Mouse (Mus musculus) brain, embryonic 14.5 days (tissue): ENCODE measurements around the gene Mcoln1. TPM values are rescaled to one million over a fixed set of nuclear protein-coding genes. Genes with fewer than 3 reads are reported as not detected.

Experiments
- DNase-seq: peaks from one replicate; pipeline ENCODE4 v3.0.0-alpha.2; 2011; ENCODE audit warnings: low read depth
- CTCF ChIP-seq: fragments of 200-500 bp; IDR thresholded peaks from 2 replicates; pipeline ENCODE4 v1.5.1; 2012; ENCODE audit warnings: inconsistent platforms, mild to moderate bottlenecking, moderate library complexity, borderline replicate concordance; ENCODE audit not compliant: insufficient read depth, insufficient read length; ENCODE audit errors: extremely low read depth
- POLR2A ChIP-seq: fragments of 200-500 bp; IDR thresholded peaks from 2 replicates; pipeline ENCODE4 v1.6.1; 2012; ENCODE audit warnings: mild to moderate bottlenecking, inconsistent platforms, borderline replicate concordance; ENCODE audit not compliant: poor library complexity, insufficient read depth, insufficient read length, severe bottlenecking; ENCODE audit errors: extremely low read depth
- polyA plus RNA-seq: library from polyadenylated mRNA; depleted of rRNA; stranded (reverse); fragments of >200 nt; gene quantifications from 2 replicates; pipeline ENCODE4 v1.2.3, GENCODE M21; 2012

Mcoln1 gene
- polyA plus RNA-seq, 1 experiment, result 230 TPM

- TF ChIP-seq CTCF (no peak), POLR2A (no peak)
- peak; percentile 5 for DNase-seq
Measured at GRCm38 (mm10) chr8:3514681-3515247, 14.5 kb downstream of the Mcoln1 start.

DNA sequence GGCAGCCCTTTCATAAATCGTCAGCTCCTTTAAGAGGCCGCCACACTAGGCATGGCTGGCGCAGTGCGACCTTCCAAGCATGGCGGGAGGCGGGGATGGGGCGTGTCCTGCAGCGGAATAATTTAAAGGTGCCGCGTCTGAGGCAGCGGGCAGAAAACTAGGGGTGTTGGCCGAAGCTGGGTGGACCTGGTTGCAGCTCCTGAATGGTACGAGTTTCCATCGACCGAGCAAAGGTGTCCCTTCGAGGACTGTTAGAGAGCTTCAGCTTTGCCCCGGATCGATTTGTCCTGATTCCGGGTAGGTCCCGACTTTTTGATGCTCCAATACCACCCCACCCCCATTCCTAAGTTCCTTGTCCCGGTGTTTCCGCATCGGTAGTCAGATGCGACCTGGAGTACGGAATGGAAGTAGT, 15.0 kb downstream of the Mcoln1 start, which contains the start of gene Pnpla6:
Pnpla6 (plus strand) TSS at position 125 of the 412 bp plus-strand sequence.
- DNase-seq, result peak; percentile 94
- TF ChIP-seq POLR2A, result peak; percentile 47; the same call in 1 of the 2 replicates
- TF ChIP-seq CTCF, result no peak

GRCm38 (mm10) chr8:3515771-3516417, 15.6 kb downstream of the Mcoln1 start:
- DNase-seq, result peak; percentile 65
- TF ChIP-seq POLR2A (no peak), CTCF (no peak)

GRCm38 (mm10) chr8:3516450-3517116, 16.3 kb downstream of the Mcoln1 start:
- TF ChIP-seq POLR2A, result peak; percentile 28; the same call in 1 of the 2 replicates
- no peak for TF ChIP-seq CTCF
- DNase-seq, result peak; percentile 97

- no peak for TF ChIP-seq CTCF
- no peak for DNase-seq
Measured at GRCm38 (mm10) chr8:3517117-3517495, 16.8 kb downstream of the Mcoln1 start.

GRCm38 (mm10) chr8:3522007-3522697, 21.9 kb downstream of the Mcoln1 start:
- no peak for DNase-seq
- TF ChIP-seq POLR2A, result no peak
- TF ChIP-seq CTCF, result no peak

GRCm38 (mm10) chr8:3530816-3531215, 30.6 kb downstream of the Mcoln1 start:
- TF ChIP-seq CTCF (no peak), POLR2A (no peak)
- no peak for DNase-seq

- TF ChIP-seq CTCF, result no peak
- TF ChIP-seq POLR2A, result no peak
- DNase-seq, result no peak
Measured at GRCm38 (mm10) chr8:3531936-3532335, 31.7 kb downstream of the Mcoln1 start.

DNA sequence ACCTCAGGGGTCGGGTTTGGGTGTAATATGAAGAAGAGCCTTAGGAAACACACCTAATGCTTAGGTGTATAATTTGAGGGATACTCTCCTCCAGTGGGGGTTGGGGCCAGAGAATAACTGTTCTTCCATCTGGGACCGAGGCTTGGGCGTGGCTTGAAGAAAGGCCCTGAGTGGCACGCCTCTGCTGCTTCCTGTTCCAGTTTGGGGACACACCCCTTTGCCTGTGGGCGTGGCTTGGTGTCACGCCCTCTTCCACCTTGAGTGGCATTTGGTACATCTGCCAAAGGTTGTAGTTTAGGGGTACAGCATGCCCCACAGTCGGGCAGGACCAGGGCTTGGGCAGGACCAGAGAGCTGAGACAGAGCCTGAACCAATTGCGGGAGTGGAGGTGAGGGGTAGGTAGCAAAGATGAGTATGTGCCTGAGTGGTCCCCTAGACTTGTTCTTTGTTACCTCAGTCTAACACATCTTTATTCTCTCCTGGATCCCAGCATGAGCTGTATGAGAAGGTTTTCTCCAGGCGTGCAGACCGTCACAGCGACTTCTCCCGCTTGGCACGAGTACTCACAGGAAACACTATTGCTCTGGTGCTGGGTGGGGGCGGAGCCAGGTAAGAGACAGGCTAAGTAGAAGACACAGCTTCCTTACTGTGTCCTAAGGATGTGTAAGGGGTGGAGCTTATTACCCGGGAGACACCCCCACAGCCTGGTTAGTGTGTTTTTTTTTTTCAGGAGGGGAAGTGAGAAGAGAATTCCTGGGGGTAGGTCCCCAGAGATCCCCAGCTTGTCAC, 36.0 kb downstream of the Mcoln1 start:
- DNase-seq, result no peak
- TF ChIP-seq CTCF, result no peak
- no peak for TF ChIP-seq POLR2A

DNA sequence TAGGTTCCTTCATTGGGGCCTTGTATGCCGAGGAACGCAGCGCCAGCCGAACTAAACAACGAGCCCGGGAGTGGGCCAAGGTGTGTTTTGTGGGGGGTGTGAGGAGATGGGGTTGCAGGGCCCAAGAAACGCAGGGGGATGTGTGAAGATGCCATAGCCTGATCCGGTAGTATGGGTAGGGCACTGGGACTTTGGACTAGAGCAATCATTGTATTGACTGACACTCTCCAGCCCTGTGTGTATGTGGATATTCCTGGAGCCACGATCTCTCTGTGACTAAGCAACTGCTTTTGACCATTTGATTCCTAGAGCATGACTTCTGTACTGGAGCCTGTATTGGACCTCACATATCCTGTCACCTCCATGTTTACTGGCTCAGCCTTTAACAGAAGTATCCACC, 36.7 kb downstream of the Mcoln1 start:
- no peak for DNase-seq
- TF ChIP-seq CTCF (no peak), POLR2A (no peak)

GRCm38 (mm10) chr8:3537666-3538065, 37.4 kb downstream of the Mcoln1 start:
- DNase-seq, result no peak
- no peak for TF ChIP-seq CTCF
- TF ChIP-seq POLR2A, result no peak
